Mouse (Mus musculus): ENCODE results near the gene Tmem163. TPM values are rescaled to one million over a fixed set of nuclear protein-coding genes. Genes with fewer than 3 reads are reported as not detected.
A peak's percentile ranks its signal among the peaks of the same experiment; 100 is the strongest.

The Tmem163 gene
- polyA plus RNA-seq, 1 experiment, result 1.0 TPM

DNA sequence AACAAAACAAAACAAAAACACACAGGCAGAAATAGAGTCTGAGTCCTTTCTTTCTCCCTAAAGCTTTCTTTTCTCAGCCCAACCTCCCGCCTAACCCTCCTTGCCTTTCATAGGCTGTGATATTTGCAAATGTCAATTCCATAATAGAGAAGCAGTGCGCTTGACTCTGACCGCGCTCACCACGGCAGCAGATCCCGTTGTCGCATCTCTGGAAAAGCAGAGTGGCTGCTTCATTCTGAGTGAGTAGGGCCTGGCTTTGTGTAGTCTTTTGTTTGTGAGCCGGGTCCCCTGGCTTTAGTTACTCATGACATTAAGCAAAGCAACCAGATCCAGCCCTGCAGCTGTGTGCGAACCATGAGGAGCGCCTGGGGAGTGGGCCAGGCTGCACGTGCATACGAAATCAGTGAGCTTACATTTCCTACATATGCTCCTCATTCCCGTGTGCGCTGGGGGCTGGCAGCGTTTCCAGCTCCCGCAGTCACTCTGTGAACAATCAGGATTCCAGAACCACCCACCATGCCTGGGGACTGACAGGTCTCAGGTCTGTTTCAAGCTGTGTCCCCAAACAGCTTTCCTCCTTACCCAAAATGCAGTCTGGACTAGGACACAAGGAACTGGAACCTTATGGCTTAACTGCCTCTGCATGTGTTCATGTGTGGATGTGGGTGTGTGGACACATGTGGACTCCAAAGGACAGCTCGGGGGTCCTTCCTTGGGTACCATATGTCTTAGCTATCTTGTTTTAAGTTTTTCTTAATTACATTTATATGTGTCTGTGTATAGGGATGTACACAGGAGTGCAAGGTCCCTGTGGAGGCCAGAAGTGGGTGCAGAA is 141.9 kb downstream of the Tmem163 start:
- no peak overlapping the region for H3K4me3 ChIP-seq (ENCODE audit: low read depth, low read length)
- WGBS, result 28% methylated on average over 17 of the region's 17 CpGs
- H3K27ac ChIP-seq (ENCODE audit: insufficient read depth, low read depth, low read length), result no peak overlapping the region
- TF ChIP-seq POLR2A (IDR thresholded peaks at IDR 0.05; ENCODE audit: low read depth, low read length) (no peak), CTCF (IDR thresholded peaks at IDR 0.05; ENCODE audit: extremely low read depth, insufficient read length, insufficient replicate concordance, low read depth, low read length) (no peak)
- H3K4me1 ChIP-seq (ENCODE audit: control insufficient read depth, insufficient read depth, insufficient read length, low read length), result no peaks in the 10 kb centered on the region
- no peaks in the 10 kb centered on the region for H3K27me3 ChIP-seq (ENCODE audit: control insufficient read depth, insufficient read depth, low read length)
- no peaks in the 10 kb centered on the region for H3K36me3 ChIP-seq (ENCODE audit: control insufficient read depth, insufficient read depth, low read length)

DNA sequence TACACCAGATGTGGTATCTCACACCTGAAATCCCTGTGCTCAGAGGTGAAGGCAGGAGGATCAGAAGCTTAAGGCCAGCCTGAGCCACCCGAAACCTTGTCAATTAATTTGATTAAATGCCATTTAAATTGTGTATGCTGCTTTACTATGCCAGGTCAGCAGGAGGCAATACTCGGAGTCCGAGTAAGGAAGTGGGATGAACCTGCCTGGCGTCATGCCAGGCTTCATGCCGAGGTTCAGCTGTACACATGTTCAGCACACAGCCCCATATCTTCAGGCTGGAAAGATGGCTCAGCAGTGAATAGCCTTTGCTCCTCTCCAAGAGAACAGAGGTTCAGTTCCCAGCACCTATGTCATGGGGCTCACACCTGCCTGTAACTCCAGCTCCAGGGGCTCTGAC is 142.9 kb downstream of the Tmem163 start:
- TF ChIP-seq POLR2A (IDR thresholded peaks at IDR 0.05; ENCODE audit: low read depth, low read length) (no peak), CTCF (IDR thresholded peaks at IDR 0.05; ENCODE audit: extremely low read depth, insufficient read length, insufficient replicate concordance, low read depth, low read length) (no peak)
- WGBS, result 26% methylated on average over 5 of the region's 5 CpGs
- Histone ChIP-seq H3K27me3 (ENCODE audit: control insufficient read depth, insufficient read depth, low read length) (no peaks in the 10 kb centered on the region), H3K27ac (ENCODE audit: insufficient read depth, low read depth, low read length) (no peak overlapping the region), H3K4me1 (ENCODE audit: control insufficient read depth, insufficient read depth, insufficient read length, low read length) (no peaks in the 10 kb centered on the region), H3K36me3 (ENCODE audit: control insufficient read depth, insufficient read depth, low read length) (no peaks in the 10 kb centered on the region), H3K4me3 (ENCODE audit: low read depth, low read length) (no peak overlapping the region)

GRCm38 (mm10) chr1:127531723-127532122 is 147.6 kb downstream of the Tmem163 start:
- 62% methylated on average over 5 of the region's 5 CpGs for WGBS
- Histone ChIP-seq H3K4me3 (ENCODE audit: low read depth, low read length) (no peak overlapping the region), H3K27me3 (ENCODE audit: control insufficient read depth, insufficient read depth, low read length) (no peaks in the 10 kb centered on the region), H3K27ac (ENCODE audit: insufficient read depth, low read depth, low read length) (no peak overlapping the region), H3K4me1 (ENCODE audit: control insufficient read depth, insufficient read depth, insufficient read length, low read length) (no peaks in the 10 kb centered on the region), H3K36me3 (ENCODE audit: control insufficient read depth, insufficient read depth, low read length) (no peaks in the 10 kb centered on the region)
- TF ChIP-seq CTCF (IDR thresholded peaks at IDR 0.05; ENCODE audit: extremely low read depth, insufficient read length, insufficient replicate concordance, low read depth, low read length), result no peak
- no peak for TF ChIP-seq POLR2A (IDR thresholded peaks at IDR 0.05; ENCODE audit: low read depth, low read length)

- no peaks in the 10 kb centered on the region for H3K4me1 ChIP-seq (ENCODE audit: control insufficient read depth, insufficient read depth, insufficient read length, low read length)
- 28% methylated on average over 14 of the region's 14 CpGs for WGBS
- H3K36me3 ChIP-seq (ENCODE audit: control insufficient read depth, insufficient read depth, low read length), result no peaks in the 10 kb centered on the region
- no peaks in the 10 kb centered on the region for H3K27me3 ChIP-seq (ENCODE audit: control insufficient read depth, insufficient read depth, low read length)
- no peak overlapping the region for H3K4me3 ChIP-seq (ENCODE audit: low read depth, low read length)
- no peak for TF ChIP-seq POLR2A (IDR thresholded peaks at IDR 0.05; ENCODE audit: low read depth, low read length)
- no peak for TF ChIP-seq CTCF (IDR thresholded peaks at IDR 0.05; ENCODE audit: extremely low read depth, insufficient read length, insufficient replicate concordance, low read depth, low read length)
- H3K27ac ChIP-seq (ENCODE audit: insufficient read depth, low read depth, low read length), result no peak overlapping the region
Measured at GRCm38 (mm10) chr1:127530849-127531580, 148.3 kb downstream of the Tmem163 start.

GRCm38 (mm10) chr1:127523364-127523763 is 156.0 kb downstream of the Tmem163 start:
- no peaks in the 10 kb centered on the region for H3K36me3 ChIP-seq (ENCODE audit: control insufficient read depth, insufficient read depth, low read length)
- 69% methylated on average over 8 of the region's 8 CpGs for WGBS
- no peak overlapping the region for H3K4me3 ChIP-seq (ENCODE audit: low read depth, low read length)
- TF ChIP-seq POLR2A (IDR thresholded peaks at IDR 0.05; ENCODE audit: low read depth, low read length) (no peak), CTCF (IDR thresholded peaks at IDR 0.05; ENCODE audit: extremely low read depth, insufficient read length, insufficient replicate concordance, low read depth, low read length) (no peak)
- H3K27me3 ChIP-seq (ENCODE audit: control insufficient read depth, insufficient read depth, low read length), result no peaks in the 10 kb centered on the region
- no peaks in the 10 kb centered on the region for H3K4me1 ChIP-seq (ENCODE audit: control insufficient read depth, insufficient read depth, insufficient read length, low read length)
- H3K27ac ChIP-seq (ENCODE audit: insufficient read depth, low read depth, low read length), result no peak overlapping the region

- H3K4me1 ChIP-seq (ENCODE audit: control insufficient read depth, insufficient read depth, insufficient read length, low read length), result no peaks in the 10 kb centered on the region
- H3K36me3 ChIP-seq (ENCODE audit: control insufficient read depth, insufficient read depth, low read length), result no peaks in the 10 kb centered on the region
- 95% methylated on average over 10 of the region's 10 CpGs for WGBS
- H3K27ac ChIP-seq (ENCODE audit: insufficient read depth, low read depth, low read length), result no peak overlapping the region
- no peak for TF ChIP-seq POLR2A (IDR thresholded peaks at IDR 0.05; ENCODE audit: low read depth, low read length)
- no peak for TF ChIP-seq CTCF (IDR thresholded peaks at IDR 0.05; ENCODE audit: extremely low read depth, insufficient read length, insufficient replicate concordance, low read depth, low read length)
- no peaks in the 10 kb centered on the region for H3K27me3 ChIP-seq (ENCODE audit: control insufficient read depth, insufficient read depth, low read length)
- no peak overlapping the region for H3K4me3 ChIP-seq (ENCODE audit: low read depth, low read length)
Measured at GRCm38 (mm10) chr1:127514888-127515287, 164.5 kb downstream of the Tmem163 start.

DNA sequence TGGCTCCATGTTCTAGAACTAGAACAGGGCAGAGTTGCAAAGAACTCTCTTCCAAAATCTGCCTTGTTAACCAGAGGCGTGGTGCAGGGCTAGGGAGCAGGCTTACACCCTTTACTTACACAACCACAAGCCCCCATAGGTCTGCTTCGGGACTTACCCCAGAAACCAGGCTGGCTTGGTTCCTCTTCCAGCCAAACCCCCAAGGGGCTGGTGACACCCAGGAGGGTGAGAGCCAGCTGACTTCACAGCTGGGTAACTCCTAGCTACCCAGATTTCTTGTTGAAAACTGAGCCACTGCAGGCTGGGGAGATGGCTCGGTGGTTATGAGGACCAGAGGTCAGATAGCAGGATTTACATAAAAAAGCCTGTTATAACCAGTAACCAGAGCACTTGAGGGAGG is 164.9 kb downstream of the Tmem163 start:
- H3K27ac ChIP-seq (ENCODE audit: insufficient read depth, low read depth, low read length), result peak overlapping the region; percentile 51
- H3K27me3 ChIP-seq (ENCODE audit: control insufficient read depth, insufficient read depth, low read length), result no peaks in the 10 kb centered on the region
- no peak for TF ChIP-seq POLR2A (IDR thresholded peaks at IDR 0.05; ENCODE audit: low read depth, low read length)
- TF ChIP-seq CTCF (IDR thresholded peaks at IDR 0.05; ENCODE audit: extremely low read depth, insufficient read length, insufficient replicate concordance, low read depth, low read length), result no peak
- no peaks in the 10 kb centered on the region for H3K36me3 ChIP-seq (ENCODE audit: control insufficient read depth, insufficient read depth, low read length)
- WGBS, result 70% methylated on average over 3 of the region's 3 CpGs
- H3K4me1 ChIP-seq (ENCODE audit: control insufficient read depth, insufficient read depth, insufficient read length, low read length), result no peaks in the 10 kb centered on the region
- H3K4me3 ChIP-seq (ENCODE audit: low read depth, low read length), result no peak overlapping the region

Data from small intestine, adult 2 months (tissue).